Mouse (Mus musculus) cerebellum, adult 2 months (tissue): ENCODE data around the gene Adamts20. TPM values are rescaled to one million over a fixed set of nuclear protein-coding genes. Genes with fewer than 3 reads are reported as not detected.

ENCODE experiments used
- DNase-seq, 2 experiments: peaks; one replicate each; pipeline ENCODE4 v3.0.0; 2021
- H3K27ac ChIP-seq: fragments of 200-500 bp; 2 replicates; pipeline ENCODE4 v1.5.1; 2012; ENCODE audit warnings: low read length, control low read depth, inconsistent platforms; ENCODE audit not compliant: insufficient read depth
- H3K27me3 ChIP-seq: fragments of 200-500 bp; 2 replicates; pipeline ENCODE4 v1.6.1; 2012; ENCODE audit warnings: inconsistent platforms, mild to moderate bottlenecking, low read length, moderate library complexity; ENCODE audit not compliant: control insufficient read depth, insufficient read depth
- H3K4me1 ChIP-seq: fragments of 200-500 bp; 2 replicates; pipeline ENCODE4 v1.6.1; 2011; ENCODE audit warnings: low read length; ENCODE audit not compliant: control insufficient read depth, insufficient read depth
- H3K4me3 ChIP-seq: fragments of 200-500 bp; replicated peaks from 2 replicates; pipeline ENCODE3; 2011; ENCODE audit warnings: mild to moderate bottlenecking, low read depth, low read length, control low read depth; ENCODE audit not compliant: insufficient read depth
- CTCF ChIP-seq: fragments of 200-500 bp; IDR thresholded peaks from 2 replicates; pipeline ENCODE4 v1.5.1; 2011; ENCODE audit warnings: low read depth, mild to moderate bottlenecking, control low read depth, low read length, moderate library complexity, borderline replicate concordance; ENCODE audit not compliant: insufficient read depth
- POLR2A ChIP-seq: fragments of 200-500 bp; IDR thresholded peaks from 2 replicates; pipeline ENCODE4 v1.6.1; 2011; ENCODE audit warnings: low read length, control low read depth, borderline replicate concordance; ENCODE audit not compliant: insufficient read depth
- WGBS: fragments of 180-500 bp; shearing (Covaris S2); methylation state at CpG from one replicate; pipeline ENCODE4 v1.1.7; 2018; 5-methylcytosine and 5-hydroxymethylcytosine counted together
- polyA plus RNA-seq: library from polyadenylated mRNA; depleted of rRNA; stranded (reverse); fragments of >200 nt; gene quantifications from 2 replicates; pipeline ENCODE4 v1.2.3, GENCODE M21; 2012

Gene Adamts20
- polyA plus RNA-seq, 1 experiment, result 4.5 TPM

DNA sequence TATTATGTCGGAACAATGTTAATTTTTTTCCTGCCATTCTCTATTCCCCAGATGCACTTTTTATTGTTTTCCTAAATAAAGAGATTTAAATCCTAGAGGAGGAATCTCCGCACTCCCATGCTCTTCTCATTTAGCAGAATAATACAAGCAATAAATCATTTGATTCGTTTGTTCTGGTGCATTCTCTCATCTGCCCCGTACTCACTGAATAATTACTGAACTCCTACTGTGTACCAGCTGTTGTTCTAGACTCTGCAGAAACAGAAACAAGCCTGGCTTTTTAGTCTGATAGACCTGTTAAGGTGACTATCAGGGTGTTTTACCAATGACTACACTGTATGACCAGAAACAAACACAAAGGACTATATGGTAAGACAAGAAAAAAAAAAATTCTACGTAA, 29.7 kb downstream of the Adamts20 start:
- WGBS, result 51% methylated on average over 5 of the region's 5 CpGs
- Histone ChIP-seq H3K27me3 (no peaks in the 10 kb centered on the region), H3K4me3 (no peak overlapping the region), H3K27ac (no peak overlapping the region), H3K4me1 (no peaks in the 10 kb centered on the region)
- DNase-seq, result no peak
- no peak for TF ChIP-seq CTCF
- TF ChIP-seq POLR2A, result no peak

GRCm38 (mm10) chr15:94430681-94431405, 34.4 kb downstream of the Adamts20 start:
- no peaks in the 10 kb centered on the region for H3K27me3 ChIP-seq
- no peaks in the 10 kb centered on the region for H3K4me1 ChIP-seq
- no peak overlapping the region for H3K4me3 ChIP-seq
- no peak for TF ChIP-seq CTCF
- no peak for TF ChIP-seq POLR2A
- 59% methylated on average over 14 of the region's 14 CpGs for WGBS
- H3K27ac ChIP-seq, result peak overlapping the region; percentile 27; the same call in 1 of the 2 replicates
- DNase-seq, result peak; percentile 11 to 19

- no peak overlapping the region for H3K4me3 ChIP-seq
- H3K4me1 ChIP-seq, result no peaks in the 10 kb centered on the region
- H3K27me3 ChIP-seq, result no peaks in the 10 kb centered on the region
- TF ChIP-seq CTCF (no peak), POLR2A (no peak)
- H3K27ac ChIP-seq, result no peak overlapping the region
- peak in 1 of 2 experiments; percentile 21 for DNase-seq
- 58% methylated on average over 4 of the region's 4 CpGs for WGBS
These were observed 36.5 kb downstream of the Adamts20 start for GRCm38 (mm10) chr15:94428726-94429125.

DNA sequence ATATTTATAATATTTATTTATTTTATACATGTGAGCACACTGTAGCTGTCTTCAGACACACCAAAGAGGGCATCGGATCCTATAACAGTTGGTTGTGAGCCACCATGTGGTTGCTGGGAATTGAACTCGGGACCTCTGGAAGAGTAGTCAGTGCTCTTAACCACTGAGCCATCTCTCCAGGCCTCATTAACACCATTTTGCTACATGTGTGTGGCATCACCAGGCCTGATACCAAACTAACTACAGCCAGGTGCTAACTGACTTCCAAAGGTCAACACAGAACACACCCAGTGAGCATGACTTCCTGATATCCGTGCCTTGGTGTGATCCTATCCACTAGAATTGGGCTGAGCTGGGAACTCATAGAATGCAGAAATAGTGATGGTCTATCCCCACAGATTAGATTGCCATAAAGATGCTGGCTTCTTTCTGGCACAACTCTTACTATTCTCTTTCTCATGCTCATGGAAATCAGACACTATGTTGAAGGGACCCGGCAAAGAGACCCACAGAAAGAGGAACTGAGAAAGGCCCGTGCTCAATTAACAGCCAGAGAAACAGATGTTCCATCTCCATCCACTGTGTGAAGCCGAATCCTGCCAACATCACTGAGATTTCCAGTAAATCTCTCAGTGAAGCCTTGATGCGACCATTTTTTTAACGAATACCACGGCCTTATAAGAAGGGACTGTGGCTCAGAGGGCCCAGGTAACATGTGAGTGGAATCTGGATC, 37.6 kb downstream of the Adamts20 start:
- DNase-seq, result no peak

DNA sequence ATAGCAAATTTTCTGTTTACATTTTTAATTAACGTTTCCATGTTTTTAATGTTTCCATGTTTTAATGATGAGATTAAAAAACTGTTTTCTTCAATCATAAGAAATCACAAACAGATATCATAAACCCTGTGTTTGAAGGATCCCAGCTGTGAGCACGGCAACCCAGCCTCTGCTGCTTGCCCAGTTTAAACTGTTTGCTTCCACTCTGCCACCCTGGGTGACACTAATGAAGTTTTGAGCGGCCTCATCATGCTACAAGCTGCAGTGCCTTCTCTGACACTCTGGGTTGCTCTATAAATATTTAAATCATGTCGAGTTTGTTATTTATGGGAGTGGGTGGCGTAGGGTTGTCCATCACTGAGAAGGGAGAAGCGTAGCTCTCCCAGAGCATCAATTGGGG, 44.7 kb downstream of the Adamts20 start:
- Histone ChIP-seq H3K27me3 (no peaks in the 10 kb centered on the region), H3K27ac (no peak overlapping the region), H3K4me1 (no peaks in the 10 kb centered on the region), H3K4me3 (no peak overlapping the region)
- 55% methylated on average over 6 of the region's 6 CpGs for WGBS
- no peak for DNase-seq
- TF ChIP-seq CTCF (no peak), POLR2A (no peak)

More for the DNA sequence above, 37.6 kb downstream of the Adamts20 start:
- WGBS, result 74% methylated on average over 9 of the region's 9 CpGs
- no peaks in the 10 kb centered on the region for H3K27me3 ChIP-seq
- H3K4me3 ChIP-seq, result no peak overlapping the region
- TF ChIP-seq POLR2A, result no peak
- TF ChIP-seq CTCF, result no peak
- no peaks in the 10 kb centered on the region for H3K4me1 ChIP-seq
- no peak overlapping the region for H3K27ac ChIP-seq

DNA sequence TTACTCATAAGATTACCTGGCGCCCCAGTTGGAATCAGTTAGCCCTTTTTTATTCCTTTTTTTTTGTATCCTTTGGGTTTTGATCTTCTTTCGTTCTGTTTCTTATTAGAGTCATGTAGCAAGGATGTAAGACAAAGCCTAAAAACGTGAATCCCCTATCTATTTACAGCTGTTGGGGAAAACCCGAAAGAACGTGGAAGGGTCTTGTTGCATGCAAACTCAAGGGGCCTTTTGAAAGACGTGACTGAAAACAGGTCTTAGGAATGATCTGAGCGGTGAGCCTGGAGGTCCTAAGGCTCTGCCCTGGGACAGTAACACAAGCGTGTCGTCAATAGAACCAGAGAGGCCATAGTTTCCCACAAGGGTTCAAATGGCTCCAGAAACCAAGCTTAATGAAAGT, 46.1 kb downstream of the Adamts20 start:
- Histone ChIP-seq H3K27me3 (no peaks in the 10 kb centered on the region), H3K4me1 (no peaks in the 10 kb centered on the region), H3K27ac (no peak overlapping the region), H3K4me3 (no peak overlapping the region)
- 96% methylated on average over 9 of the region's 9 CpGs for WGBS
- TF ChIP-seq CTCF, result no peak
- DNase-seq, result no peak

DNA sequence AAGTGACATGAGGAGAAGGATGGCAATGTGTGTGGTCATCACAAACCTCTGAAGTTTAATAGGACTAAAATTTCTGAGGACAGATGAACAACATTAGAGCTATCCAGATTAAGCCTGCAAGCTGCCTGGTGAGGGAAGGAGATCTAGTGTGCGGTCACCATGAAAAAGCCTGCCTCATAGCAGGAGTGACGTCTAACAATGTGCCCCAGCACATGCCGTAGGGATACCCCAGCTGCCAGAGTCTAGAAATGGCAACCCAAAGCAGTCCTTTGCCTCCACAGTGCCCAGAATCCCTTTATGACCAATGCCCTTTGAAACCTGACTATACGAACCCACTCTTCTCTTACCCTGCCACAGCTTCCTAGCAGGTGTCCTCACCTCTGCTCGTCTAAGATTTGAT, 46.8 kb downstream of the Adamts20 start:
- DNase-seq, result no peak
- 70% methylated on average over 5 of the region's 5 CpGs for WGBS
- Histone ChIP-seq H3K4me3 (no peak overlapping the region), H3K4me1 (no peaks in the 10 kb centered on the region), H3K27me3 (no peaks in the 10 kb centered on the region), H3K27ac (no peak overlapping the region)
- TF ChIP-seq POLR2A, result no peak
- no peak for TF ChIP-seq CTCF
